Mouse (Mus musculus): ENCODE measurements at regions not wholly inside any gene's neighbourhood (a gene's known extent, or its start where the extent isn't known, plus 50 kb on each side); places are given as distances from the start of the nearest gene placed in this dataset.
A peak's percentile ranks its signal among the peaks of the same experiment; 100 is the strongest.
"Not testable (repeated sequence)": the region's sequence is repeated elsewhere in the genome, so short reads cannot be mapped to it uniquely, and the experiment has no call there.

DNA sequence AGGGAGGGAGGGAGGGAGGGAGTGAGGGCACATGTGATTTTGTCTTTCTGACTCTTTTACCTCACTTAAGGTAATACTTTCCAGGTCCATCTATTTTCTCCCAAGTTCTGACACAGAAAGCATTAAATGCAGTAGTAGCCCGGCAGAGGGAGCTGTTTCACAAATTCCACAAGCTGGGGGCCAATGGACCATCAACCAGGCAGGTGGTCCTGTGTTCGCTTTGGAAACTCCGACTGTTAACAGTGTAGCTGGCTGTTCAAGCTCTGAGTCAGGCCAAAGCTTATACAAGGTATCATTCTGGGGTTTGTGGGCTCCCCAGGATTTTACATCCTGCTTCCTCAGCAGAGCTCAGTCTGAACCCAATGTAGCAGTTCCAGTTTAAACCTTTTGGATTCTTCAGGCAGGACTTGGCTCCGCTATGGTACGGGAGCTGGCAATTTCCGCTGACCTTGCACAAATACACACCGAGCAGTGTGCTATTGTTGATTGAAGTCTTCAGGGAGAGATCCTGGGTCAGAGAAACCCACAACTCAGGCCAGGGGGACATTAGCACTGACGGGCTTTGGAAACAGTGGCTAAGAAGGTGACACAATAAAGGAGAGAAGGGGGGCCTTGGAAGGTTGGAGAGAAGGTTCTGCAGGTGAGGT, 93.8 kb upstream of the Lnx1 start:
- no peak overlapping the region for H3K9ac ChIP-seq

DNA sequence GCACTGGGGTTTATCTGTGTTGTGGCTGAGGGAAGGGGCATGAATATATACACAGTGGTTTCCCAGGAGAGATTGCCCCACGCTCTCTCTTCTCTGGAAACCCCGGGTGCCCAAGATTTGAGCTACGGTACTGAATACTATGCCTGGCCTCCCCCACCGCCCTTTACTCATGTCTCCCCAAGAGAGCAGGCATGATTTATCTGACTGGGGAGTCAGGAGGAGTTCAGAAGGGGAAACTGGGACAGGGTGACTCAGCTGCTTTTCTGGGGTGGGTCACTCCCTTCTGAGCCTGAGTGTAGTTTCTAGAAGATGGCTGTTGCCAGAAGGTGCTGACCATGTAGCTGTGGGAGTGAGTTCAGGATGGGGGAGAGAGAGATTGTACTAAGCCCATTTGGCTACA, 92.0 kb upstream of the Lnx1 start:
- Histone ChIP-seq H3K9me3 (ENCODE audit: low read length) (no peaks in the 10 kb centered on the region), H3K27me3 (ENCODE audit: insufficient read depth, low read length) (no peaks in the 10 kb centered on the region), H3K27ac (ENCODE audit: low read depth, low read length) (no peak overlapping the region), H3K4me2 (ENCODE audit: low read depth) (no peak overlapping the region), H3K4me1 (ENCODE audit: insufficient read depth) (no peaks in the 10 kb centered on the region), H3K9ac (no peak overlapping the region), H3K36me3 (ENCODE audit: insufficient read depth) (no peaks in the 10 kb centered on the region), H3K4me3 (ENCODE audit: low read depth, low read length) (no peak overlapping the region)
- 91% methylated on average over 4 of the region's 4 CpGs for WGBS
- no peak for TF ChIP-seq CTCF (IDR thresholded peaks at IDR 0.05; ENCODE audit: low read depth)
- ATAC-seq (no peak), DNase-seq (no peak)

More for the DNA sequence above, 93.8 kb upstream of the Lnx1 start:
- TF ChIP-seq CTCF (IDR thresholded peaks at IDR 0.05; ENCODE audit: low read depth) = peak; percentile 78
- WGBS = 42% methylated on average over 8 of the region's 8 CpGs
- H3K9me3 ChIP-seq (ENCODE audit: low read length) = no peaks in the 10 kb centered on the region
- H3K36me3 ChIP-seq (ENCODE audit: insufficient read depth) = no peaks in the 10 kb centered on the region
- H3K27ac ChIP-seq (ENCODE audit: low read depth, low read length) = no peak overlapping the region
- peak; percentile 81 for DNase-seq
- H3K4me2 ChIP-seq (ENCODE audit: low read depth) = no peak overlapping the region
- ATAC-seq = peak; percentile 59
- H3K27me3 ChIP-seq (ENCODE audit: insufficient read depth, low read length) = no peaks in the 10 kb centered on the region
- no peaks in the 10 kb centered on the region for H3K4me1 ChIP-seq (ENCODE audit: insufficient read depth)
- H3K4me3 ChIP-seq (ENCODE audit: low read depth, low read length) = no peak overlapping the region

DNA sequence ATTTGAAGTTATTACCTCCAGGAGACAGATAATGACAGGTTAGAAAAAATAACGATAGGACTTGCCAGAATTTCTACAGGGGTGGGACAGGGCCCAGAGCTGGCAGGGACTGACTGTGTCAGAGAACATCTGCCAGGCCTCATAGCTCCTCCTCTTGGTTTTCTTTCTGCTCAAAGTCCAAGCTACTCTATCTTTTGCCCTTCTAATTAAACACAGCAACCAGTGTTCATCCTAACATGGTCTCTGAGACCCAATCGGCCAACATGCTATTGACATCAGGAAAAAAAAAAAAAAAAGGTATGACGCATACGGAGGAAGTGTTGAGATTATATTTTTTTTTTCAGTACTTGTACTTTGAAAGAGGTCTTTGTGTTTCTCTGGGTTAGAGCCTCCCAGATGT, 90.7 kb upstream of the Lnx1 start:
- no peak for TF ChIP-seq CTCF (IDR thresholded peaks at IDR 0.05; ENCODE audit: low read depth)
- WGBS = 71% methylated on average over 4 of the region's 4 CpGs
- Histone ChIP-seq H3K27me3 (ENCODE audit: insufficient read depth, low read length) (no peaks in the 10 kb centered on the region), H3K36me3 (ENCODE audit: insufficient read depth) (no peaks in the 10 kb centered on the region), H3K27ac (ENCODE audit: low read depth, low read length) (no peak overlapping the region), H3K9ac (no peak overlapping the region), H3K4me2 (ENCODE audit: low read depth) (no peak overlapping the region), H3K4me3 (ENCODE audit: low read depth, low read length) (no peak overlapping the region), H3K4me1 (ENCODE audit: insufficient read depth) (no peaks in the 10 kb centered on the region), H3K9me3 (ENCODE audit: low read length) (no peaks in the 10 kb centered on the region)
- ATAC-seq (no peak), DNase-seq (no peak)

DNA sequence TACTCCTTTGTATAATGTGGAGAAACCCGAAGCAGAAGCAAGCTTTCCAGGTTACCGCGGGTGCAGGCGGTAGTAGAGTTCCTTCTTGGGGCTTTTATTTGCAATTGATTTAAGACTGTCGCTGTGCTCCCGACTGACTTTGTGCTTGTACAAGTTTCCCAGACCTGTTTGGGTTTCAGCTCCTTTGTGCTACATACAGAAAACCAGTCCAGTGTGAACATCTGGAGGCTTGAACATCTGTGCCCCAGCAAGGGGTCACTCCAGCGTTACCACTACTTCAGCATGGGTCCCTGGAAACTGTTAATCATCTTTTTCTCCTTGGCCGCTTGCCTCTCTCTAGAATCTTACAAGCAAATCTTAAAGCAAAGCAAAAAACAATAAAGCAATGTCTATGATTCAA, 90.2 kb upstream of the Lnx1 start:
- H3K9ac ChIP-seq = no peak overlapping the region
- ATAC-seq = no peak
- H3K36me3 ChIP-seq (ENCODE audit: insufficient read depth) = no peaks in the 10 kb centered on the region
- H3K27ac ChIP-seq (ENCODE audit: low read depth, low read length) = no peak overlapping the region
- H3K27me3 ChIP-seq (ENCODE audit: insufficient read depth, low read length) = no peaks in the 10 kb centered on the region
- no peak overlapping the region for H3K4me2 ChIP-seq (ENCODE audit: low read depth)
- TF ChIP-seq CTCF (IDR thresholded peaks at IDR 0.05; ENCODE audit: low read depth) = no peak
- H3K4me3 ChIP-seq (ENCODE audit: low read depth, low read length) = no peak overlapping the region
- H3K4me1 ChIP-seq (ENCODE audit: insufficient read depth) = no peaks in the 10 kb centered on the region
- WGBS = 34% methylated on average over 8 of the region's 8 CpGs
- no peak for DNase-seq
- H3K9me3 ChIP-seq (ENCODE audit: low read length) = no peaks in the 10 kb centered on the region

DNA sequence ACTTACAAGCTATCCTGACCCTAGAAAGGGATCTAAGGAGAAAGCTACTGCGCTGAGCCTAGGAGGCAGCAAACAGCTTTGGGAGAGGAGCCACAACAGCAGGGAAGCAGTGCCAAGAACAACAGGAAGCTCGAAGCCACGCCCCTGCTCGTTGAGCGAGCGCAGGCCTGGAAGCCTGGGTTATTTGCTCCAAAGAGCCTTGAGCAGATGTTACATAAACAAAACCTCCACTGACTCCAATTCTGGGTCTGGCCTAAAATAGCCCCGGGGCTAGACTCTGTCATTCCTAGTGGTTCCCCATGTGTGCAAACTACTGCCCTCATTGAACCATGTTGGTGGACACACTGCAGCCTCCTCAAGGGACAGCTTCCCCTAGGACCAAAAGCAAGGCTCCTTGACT, 89.6 kb upstream of the Lnx1 start:
- peak; percentile 25; the same call in 1 of the 2 replicates for TF ChIP-seq CTCF (IDR thresholded peaks at IDR 0.05; ENCODE audit: low read depth)
- 3% methylated on average over 7 of the region's 7 CpGs for WGBS
- Histone ChIP-seq H3K9ac (no peak overlapping the region), H3K27me3 (ENCODE audit: insufficient read depth, low read length) (no peaks in the 10 kb centered on the region), H3K27ac (ENCODE audit: low read depth, low read length) (no peak overlapping the region), H3K9me3 (ENCODE audit: low read length) (no peaks in the 10 kb centered on the region), H3K4me1 (ENCODE audit: insufficient read depth) (no peaks in the 10 kb centered on the region), H3K4me3 (ENCODE audit: low read depth, low read length) (no peak overlapping the region), H3K4me2 (ENCODE audit: low read depth) (peak overlapping the region; percentile 33), H3K36me3 (ENCODE audit: insufficient read depth) (no peaks in the 10 kb centered on the region)
- DNase-seq = peak; percentile 77
- ATAC-seq = peak; percentile 83

DNA sequence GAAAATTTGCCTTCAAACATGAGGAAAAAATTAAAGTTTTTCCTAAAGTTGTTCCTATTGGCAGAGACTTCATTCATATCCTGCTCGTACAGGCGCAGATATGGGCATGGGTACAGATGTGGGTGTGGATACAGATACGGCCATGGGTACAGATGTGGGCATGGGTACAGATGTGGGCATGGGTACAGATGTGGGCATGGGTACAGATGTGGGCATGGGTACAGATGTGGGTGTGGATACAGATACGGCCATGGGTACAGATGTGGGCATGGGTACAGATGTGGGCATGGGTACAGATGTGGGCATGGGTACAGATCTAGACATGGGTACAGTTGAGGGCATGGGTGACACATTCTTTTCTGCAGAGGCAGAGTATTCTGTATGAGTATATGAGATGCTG, 87.8 kb upstream of the Lnx1 start:
- not testable (repeated sequence) for H3K4me3 ChIP-seq (ENCODE audit: low read depth, low read length); ATAC-seq; H3K27ac ChIP-seq (ENCODE audit: low read depth, low read length); H3K9me3 ChIP-seq (ENCODE audit: low read length); H3K4me2 ChIP-seq (ENCODE audit: low read depth); H3K9ac ChIP-seq; H3K4me1 ChIP-seq (ENCODE audit: insufficient read depth); DNase-seq; H3K36me3 ChIP-seq (ENCODE audit: insufficient read depth); H3K27me3 ChIP-seq (ENCODE audit: insufficient read depth, low read length)
- 95% methylated on average over 4 of the region's 4 CpGs for WGBS

DNA sequence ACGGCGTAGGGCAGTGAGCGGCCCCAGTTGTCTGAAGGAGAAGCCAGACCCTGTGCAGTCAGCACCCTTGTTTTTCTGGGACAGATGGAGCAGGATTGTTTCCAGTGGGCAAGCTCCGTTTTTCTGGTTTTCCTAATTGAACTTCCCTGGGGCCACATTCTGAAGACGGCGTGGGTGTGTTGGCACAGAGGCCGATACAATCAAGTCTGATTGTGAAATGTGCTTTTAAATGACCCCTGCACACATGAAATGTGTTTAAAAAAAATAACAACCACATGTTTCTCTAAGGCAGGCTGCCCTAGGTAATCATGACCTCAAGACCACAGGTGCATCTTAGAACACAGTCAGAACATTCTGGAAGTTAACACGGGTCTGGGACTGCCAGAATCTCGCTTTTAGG, 81.2 kb upstream of the Lnx1 start:
- no peak overlapping the region for H3K4me3 ChIP-seq (ENCODE audit: low read depth, low read length)
- H3K9me3 ChIP-seq (ENCODE audit: low read length) = no peaks in the 10 kb centered on the region
- no peaks in the 10 kb centered on the region for H3K27me3 ChIP-seq (ENCODE audit: insufficient read depth, low read length)
- no peak overlapping the region for H3K9ac ChIP-seq
- H3K4me2 ChIP-seq (ENCODE audit: low read depth) = no peak overlapping the region
- no peak for TF ChIP-seq CTCF (IDR thresholded peaks at IDR 0.05; ENCODE audit: low read depth)
- no peak for ATAC-seq
- WGBS = 73% methylated on average over 9 of the region's 9 CpGs
- no peaks in the 10 kb centered on the region for H3K4me1 ChIP-seq (ENCODE audit: insufficient read depth)
- no peaks in the 10 kb centered on the region for H3K36me3 ChIP-seq (ENCODE audit: insufficient read depth)
- no peak overlapping the region for H3K27ac ChIP-seq (ENCODE audit: low read depth, low read length)
- DNase-seq = no peak

All from forebrain, postnatal 0 days (tissue).